Mouse (Mus musculus): ENCODE measurements around the gene Mfsd4a.
A peak's percentile ranks its signal among the peaks of the same experiment; 100 is the strongest.

Mfsd4a gene

DNA sequence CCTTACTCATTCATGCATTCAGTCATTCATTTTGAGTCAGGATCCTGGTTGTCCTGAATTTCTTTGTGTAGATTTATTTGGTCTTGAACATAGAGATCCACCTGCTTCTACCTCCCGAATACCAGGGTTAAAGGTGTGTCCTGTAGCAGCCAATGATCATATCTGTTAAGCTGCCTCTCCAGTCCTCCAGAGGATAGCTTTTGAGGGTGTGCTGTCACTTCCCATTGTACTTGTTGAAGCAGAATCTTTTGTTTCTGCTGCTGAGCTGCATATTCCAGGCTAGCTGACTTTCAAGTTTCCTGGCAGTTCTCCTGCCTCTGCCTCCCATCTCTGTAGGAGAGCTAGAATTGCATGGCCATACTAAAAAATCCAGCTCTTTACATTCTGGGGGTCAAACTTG is 51.2 kb downstream of the Mfsd4a start:
- no peak for DNase-seq (ENCODE audit: low spot score)

DNA sequence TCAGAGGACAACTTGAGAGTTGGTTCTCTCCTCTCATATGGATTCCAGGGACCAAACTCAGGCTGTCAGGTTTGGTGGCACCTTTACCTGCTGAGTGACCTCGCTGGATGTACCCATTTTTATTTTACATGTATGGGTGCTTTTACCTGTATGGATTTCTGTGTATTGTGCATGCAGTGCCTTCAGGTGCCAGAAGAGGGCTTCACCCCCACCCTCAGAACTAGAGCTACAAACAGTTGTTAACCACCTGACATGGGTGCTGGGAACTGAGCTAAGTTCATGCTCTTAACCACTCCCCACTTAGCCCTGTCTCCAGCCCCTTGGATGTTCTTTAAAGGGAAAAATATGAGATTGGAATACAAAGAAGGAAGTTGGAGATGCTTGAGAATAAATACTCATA is 53.1 kb downstream of the Mfsd4a start:
- DNase-seq (ENCODE audit: low spot score), result peak; percentile 47

DNA sequence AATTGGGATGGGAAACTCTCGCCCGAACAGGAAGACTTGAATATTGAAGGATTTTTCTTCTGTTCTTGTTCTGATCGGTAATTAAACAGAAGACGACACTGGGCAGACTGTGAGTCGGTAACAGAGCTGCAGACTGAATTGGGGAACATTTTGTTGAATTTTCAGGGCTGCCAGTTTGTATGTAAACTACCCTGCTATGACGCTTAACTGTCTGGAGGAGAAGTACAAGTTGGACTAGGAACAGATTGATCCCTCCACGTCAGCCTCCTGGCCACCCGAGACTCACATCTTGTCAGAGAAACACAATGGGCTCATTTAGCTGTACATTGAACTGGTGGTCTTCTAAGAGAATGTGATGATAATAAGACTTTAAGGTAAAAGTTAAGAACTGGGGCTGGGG is 55.0 kb downstream of the Mfsd4a start:
- DNase-seq (ENCODE audit: low spot score), result no peak

DNA sequence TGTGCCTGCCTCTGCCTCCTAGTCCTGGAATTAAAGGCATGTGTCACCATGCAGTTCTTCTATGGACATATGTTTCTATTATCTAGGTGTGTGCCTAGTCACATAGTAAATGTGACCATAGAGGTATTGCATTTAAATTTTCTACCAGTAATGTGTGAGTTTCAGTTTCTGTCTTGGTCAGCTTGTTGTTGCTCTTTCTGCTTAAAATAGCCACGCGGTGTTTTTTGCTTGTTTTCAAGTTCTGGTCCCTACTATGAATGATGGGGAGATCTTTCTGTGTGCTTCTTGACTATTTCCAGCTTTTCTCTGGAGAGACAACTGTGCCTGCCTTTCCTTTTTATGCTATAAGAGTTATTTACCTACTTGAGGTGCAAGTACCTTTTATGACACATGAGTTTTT is 56.1 kb downstream of the Mfsd4a start:
- DNase-seq (ENCODE audit: low spot score), result no peak

DNA sequence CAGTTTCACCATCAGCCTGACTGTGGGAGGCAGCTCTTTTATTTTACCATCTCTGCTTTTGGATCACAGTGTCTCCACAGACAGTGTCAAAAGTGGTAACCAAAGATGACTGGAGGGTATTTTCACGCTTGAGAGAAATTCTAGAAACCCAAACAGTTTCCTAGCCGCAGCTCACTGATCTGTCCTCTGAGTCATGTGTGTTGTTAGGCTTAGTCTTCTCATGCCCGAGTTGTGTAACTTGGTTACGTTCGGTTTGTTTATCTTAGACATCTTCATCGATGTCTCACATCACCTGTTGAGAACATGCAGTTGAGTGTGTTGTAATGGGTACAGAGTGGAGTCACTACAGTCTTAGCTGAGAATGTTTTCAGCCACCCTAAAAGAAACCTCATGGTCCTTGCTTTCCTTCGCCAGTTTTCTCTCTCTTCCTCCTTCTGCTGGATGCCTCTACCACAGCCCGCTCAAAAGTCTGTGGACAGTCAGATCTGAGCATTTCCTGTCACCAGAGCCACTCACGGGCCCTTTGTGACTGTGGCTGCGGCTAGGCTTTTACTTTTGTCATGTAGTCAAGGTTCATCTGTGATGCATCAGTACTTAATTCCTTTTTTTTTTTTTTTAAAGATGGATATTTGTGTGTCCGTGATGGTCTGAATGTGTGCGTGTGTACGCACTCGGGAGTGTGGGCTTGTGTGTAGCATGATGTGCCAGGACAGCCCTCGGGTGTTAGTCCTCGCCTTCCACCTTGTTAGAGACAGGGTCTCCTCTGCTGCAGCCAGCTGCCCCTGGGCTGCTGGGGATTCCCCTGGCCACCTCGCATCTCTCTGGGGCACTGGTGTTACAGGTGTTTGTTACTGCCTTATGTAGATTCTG is 57.0 kb downstream of the Mfsd4a start:
- peak; percentile 85 for DNase-seq (ENCODE audit: low spot score)

DNA sequence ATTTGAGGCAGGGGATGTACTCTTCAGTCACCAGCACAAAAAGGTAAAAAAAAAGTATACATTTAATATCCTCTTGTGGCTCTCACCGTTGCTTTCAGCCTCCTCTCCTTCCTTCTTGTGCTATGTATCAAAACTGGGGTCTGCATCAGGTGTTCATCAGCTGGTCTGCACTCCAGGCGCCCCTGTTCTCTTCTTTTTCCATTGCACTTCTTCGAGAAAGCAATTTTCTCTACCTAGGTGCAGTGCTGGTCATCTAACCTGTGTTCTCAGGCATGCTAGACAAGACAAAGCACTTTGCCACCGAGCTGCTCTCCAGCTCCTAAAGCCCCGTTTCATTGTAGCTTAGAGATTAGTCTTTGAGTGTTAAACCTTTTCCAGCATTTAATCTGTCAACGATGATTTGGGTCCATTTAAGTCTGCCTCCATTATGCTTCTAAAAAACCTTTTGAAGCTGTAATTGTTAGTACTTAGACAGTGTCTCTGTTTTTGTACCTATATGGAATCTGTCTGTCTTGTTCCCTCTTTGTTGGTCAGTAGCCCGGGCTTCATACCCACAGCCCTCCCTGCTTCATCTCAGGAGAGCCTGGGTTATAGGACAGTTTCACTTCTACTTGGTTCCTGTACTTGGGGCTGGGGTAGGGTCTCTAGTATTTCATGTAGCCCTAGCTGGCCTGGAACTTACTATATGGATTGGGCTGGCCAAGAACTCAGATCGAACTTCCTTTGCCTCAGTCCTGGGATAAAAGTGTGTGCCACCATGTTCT is 58.8 kb downstream of the Mfsd4a start:
- no peak for DNase-seq (ENCODE audit: low spot score)

DNA sequence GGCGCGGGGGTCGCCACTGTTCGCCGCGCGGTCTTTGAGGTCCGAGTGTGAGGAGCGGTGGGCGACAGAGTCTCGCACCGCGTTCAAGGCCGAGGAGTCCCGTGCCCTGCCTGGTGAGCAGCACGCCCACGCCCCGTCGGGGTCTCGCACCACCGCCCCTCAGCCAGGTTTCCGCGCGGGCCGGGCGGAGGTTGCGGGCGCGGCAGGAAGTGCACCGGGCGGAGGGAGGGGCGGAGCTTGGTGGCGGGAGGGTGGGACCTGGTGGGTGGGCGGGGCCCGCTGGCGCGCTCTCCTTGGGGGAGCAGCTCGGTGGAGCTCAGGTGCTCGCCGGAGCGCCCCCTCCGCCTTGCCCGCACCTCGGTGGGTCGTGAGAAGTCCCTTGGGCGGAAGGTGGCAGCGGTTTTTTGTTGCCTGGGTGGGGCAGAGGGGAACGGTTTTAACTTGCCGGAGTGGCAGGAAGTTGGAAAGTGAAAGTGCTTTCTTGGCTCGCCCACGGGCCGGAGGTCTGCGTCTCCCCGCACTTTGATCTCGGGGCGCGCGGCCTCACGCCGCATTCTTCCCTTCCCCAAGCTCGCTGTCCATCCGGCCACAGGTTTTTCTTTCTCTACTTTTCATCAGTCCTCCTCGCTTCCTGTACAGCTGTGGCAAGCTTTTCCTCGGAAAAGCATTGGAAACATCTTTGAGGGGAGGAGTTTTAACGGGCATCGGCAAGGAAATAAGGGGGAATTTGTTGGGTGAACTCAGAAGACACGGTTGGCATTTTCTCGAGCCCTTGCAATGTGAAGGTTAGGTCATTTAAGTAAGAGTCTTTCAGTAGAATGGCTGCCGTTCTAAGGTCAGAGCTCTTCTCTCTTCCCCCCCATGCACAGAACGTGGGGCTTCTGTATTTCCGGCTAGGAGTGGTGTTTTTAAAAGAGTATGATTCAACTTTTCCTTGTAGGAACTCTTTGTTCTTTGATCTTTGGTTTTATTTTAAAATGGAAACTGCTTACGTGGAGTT is 59.7 kb downstream of the Mfsd4a start:
- DNase-seq (ENCODE audit: low spot score), result peak; percentile 95

DNA sequence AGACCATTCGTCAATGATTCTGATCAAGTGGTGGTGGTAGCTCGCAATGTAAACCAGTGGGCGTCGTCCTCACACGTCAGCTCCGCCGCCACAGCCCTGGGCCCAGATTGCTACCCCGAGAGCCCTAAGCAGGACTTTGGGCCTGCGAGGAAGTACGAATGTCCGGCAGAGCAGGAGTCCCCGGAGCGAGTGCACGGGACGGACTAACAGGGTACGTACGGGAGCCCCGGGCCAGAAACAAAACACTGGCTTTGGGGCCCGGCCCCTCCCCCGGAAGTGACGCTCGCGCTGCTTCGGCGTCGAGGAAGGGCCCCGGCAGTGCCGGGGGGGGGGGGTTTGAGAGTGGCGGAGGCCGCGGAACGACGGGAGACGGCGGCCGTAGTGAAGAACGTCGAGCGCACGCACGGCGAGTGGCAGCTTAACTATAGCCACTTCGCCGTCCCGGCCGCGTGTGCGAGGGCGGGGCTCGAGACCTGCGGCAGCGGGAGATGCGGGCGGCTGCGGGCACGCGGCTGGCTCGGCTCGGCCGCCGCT is 60.5 kb downstream of the Mfsd4a start, which contains the start of gene Elk4:
Elk4 (plus strand) TSS at position 326 of the 534 bp plus-strand sequence.
- DNase-seq (ENCODE audit: low spot score), result peak; percentile 89

DNA sequence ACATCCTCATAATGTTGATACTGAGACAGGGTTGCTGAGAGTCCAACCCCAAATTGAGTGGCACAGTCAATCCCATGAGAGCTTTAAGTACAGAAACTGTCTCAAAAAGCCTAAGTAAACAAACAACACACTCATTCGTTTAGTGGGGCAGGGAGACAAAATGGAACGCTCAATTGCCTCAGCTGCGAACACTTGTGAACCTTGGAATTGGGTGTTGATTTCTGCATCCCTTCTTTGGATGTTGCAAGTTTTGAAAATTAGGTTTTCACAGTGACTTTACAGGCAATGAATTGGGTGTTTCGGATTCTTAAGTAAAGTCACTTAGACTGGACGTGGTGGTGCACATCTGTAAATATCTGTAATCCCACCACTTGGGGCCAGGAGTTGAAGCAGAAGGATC is 61.1 kb downstream of the Mfsd4a start:
- no peak for DNase-seq (ENCODE audit: low spot score)

DNA sequence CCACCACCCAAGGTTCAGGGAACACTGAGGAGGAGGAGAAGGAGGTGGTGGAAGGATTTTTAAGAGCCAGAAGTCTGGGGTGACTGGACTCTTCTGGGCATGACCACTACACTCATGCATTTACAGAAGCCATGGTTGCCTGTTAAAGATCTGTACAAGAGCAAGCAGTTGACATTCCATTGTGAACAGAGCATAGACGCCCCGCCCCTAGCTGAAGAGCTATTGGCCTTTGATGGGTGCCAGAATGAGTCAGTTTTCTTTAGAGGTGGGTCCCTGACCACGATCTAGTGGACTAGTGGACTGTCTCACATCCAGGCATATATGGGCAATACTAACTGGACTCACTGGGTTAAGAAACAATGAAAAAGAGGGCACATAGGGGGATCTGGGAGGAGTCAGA is 61.8 kb downstream of the Mfsd4a start:
- DNase-seq (ENCODE audit: low spot score), result no peak

DNA sequence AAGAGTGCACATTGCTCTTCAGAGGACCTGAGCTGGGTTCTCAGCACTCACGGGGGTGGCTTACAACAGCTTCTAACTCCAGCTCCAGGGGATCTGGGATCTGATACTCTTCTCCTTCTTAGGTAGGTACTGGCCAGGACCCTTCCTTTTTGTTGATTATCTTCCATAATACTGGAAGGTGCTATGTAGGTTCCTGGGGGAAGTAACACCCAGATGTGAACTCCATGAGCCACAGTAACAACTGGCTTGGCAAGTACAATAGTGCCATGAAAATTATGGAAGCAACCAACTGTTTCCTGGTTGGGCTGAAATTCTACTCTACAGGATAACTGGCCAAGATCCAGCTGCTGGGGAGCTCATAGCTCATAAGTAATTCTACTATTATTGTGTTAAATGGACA is 62.4 kb downstream of the Mfsd4a start:
- DNase-seq (ENCODE audit: low spot score), result no peak

DNA sequence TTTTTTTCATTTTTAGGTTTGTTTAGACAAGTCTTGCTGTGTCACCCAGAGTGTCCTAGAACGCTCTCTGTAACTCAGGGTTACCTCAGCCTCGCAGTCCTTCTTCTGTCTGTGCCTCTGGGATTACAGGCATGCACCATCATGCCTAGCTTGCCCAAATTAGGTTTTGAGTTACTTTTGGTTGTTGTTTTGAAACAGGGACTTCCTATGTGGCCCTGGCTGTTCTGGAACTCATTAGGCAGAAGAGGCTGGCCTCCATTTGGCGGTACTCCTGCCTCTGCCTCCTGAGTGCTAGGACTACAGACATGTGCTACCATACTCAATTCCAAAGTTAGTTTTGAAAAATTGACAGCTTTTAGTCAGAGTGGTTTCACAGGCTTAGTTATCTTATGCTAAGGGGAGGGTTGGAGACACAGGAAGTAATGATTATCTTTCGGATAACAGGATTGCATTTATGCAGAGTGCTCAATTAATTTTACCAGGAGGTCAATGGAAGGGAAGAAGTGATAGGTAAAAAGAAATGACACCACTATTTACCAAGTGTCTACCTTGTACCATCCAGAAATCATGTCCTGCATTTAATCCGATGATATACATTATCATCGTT is 63.2 kb downstream of the Mfsd4a start:
- no peak for DNase-seq (ENCODE audit: low spot score)

DNA sequence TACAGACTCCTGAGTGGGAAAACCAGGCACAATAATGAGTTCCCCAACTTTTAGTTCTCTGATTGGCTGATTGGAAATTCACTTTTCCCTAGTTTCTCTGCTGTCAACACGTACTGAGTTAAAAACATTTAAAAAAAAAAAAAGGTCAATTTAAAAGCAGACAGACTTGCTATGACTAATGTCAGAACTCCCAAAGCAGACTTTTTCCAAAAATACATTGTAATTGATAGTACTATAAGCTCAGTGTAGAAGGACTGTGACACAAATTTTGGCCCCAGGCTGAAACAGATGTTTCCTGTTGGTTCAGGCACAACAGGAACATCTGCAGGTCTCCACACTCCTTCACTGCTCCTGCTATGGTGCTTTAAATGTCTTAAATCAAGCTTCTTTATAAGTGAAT is 64.0 kb downstream of the Mfsd4a start:
- DNase-seq (ENCODE audit: low spot score), result no peak

DNA sequence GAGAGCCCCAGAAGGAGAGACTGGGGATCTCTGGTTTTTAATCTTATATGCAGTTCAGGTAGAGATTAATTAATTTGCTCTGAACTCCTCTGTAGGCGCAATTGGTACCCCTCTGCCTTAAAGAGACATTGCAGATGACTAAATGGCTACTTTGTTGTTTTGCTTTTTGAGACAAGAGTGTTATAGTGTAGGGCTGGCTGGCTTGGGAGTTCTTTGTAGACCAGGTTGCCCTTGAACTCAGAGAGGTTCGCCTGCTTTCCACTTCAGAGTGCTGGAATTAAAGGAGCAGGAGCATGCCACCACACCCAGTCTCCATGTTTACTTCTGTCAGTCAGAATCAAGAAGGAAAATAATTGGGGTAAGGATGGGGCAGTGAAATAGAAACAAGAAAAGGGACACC is 64.8 kb downstream of the Mfsd4a start:
- no peak for DNase-seq (ENCODE audit: low spot score)

DNA sequence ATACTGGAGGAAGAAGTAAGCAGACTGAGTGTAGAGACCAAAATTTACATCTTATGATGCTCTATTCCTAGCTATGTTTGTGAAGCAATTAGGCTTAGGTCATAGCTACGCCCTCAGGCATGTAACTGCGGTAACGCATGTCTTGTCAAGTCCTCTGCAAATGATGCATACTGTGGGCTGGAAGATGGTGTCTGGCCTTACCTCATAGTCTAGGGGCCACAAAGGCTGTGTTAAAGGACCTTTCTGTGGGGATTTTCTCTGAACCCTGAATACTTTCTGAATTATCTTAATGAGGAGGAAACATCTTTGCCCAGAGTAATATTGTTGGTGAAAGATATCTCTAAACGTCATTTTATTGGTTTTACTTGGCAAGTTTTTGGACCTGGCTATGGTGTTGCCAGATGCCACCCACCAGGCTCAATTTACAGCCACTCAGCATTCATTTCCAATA is 66.0 kb downstream of the Mfsd4a start:
- DNase-seq (ENCODE audit: low spot score), result no peak

DNA sequence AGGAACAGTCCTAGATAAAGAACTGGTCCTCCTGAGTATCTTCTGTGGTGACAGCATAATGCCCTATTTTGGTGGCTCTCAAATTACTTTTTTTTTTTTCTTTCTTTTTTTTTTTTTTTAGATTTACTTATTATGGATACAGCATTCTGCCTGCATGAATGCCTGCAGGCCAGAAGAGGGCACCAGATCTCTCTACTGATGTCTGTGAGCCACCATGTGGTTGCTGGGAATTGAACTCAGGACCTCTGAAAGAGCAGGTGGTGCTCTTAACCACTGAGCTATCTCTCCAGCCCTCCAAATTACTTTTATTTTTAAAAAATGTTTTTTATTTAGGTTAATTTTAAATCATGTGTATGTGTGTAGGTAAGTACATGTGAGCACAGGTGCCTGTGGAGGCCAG is 67.4 kb downstream of the Mfsd4a start:
- peak; percentile 38 for DNase-seq (ENCODE audit: low spot score)

DNA sequence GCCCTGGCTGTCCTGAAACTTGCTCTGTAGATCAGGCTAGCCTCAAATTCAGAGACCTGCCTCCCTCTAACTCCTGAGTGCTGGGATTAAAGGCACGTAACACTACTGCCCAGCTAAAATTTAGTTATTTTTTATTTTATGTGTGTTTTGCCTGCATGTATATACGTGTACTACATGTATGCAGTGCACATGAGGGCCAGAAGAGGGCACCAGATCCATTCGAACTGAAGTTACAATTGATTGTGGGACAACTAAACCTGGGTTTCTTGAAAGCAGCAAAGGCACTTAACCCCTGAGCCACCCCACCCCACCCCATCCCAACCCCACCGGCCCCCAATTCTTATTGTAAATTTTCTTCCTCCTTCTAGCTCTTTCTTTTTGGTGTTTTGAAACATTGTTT is 72.8 kb downstream of the Mfsd4a start:
- peak; percentile 68 for DNase-seq (ENCODE audit: low spot score)

DNA sequence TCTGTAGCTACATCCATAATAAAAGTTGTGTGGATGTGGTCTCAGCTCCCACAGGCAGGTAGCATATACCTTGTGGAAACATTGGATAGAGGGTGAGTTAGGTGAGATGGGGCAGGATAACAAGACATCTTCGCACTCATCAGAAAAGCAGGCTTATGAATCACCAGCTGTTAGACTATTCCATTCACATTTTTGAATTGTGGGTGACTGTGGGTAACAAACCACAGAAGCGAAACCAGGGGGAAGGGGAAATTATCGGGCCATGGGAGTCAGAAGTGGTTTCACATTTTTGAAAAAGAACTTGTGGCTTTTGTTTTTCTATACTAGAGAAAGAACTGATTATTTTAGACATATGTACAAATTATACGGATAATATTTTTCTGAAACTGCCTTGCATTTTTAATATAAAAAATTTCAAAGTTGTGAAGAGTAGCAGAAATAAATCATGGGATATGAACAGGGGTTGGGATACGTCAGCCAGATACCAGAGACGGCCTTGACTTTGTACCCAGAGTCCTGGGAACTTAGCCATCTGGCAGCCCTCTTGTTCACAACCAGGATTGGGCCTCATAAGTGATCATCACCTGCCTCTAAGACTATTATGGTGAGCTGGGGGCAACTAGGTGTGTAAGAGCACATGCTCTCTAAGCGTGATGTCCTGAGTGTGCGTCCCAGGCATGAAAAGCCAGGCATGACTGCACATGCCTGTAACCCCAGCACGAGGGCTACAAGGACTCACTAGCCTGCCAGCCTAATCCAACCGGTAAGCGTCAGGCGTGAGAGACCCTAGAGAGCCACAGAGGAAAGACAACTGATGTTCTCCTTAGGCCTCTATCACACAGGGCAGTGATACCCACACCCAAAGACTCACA is 74.5 kb downstream of the Mfsd4a start:
- no peak for DNase-seq (ENCODE audit: low spot score)

DNA sequence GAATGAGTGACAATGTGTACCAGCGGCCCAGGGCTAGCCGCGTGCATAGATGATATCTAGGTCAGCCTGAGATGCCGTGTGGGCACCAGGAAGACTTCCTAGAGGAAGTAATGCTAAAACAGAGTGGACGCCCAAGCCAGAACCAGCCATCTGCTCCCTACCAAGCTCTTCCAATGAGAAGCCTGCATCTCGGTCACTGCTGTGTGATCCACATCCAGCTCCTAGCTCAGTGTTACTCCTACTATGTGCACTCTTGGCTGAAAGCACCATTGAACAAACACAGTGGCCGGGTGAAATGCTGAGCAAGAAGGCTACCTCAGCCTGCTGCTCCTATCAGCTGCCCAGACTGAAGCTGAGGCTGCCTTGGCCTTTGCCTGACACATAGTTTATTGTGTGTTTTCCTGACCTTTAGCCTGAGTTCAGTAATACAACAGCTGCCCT is 75.3 kb downstream of the Mfsd4a start:
- no peak for DNase-seq (ENCODE audit: low spot score)

DNA sequence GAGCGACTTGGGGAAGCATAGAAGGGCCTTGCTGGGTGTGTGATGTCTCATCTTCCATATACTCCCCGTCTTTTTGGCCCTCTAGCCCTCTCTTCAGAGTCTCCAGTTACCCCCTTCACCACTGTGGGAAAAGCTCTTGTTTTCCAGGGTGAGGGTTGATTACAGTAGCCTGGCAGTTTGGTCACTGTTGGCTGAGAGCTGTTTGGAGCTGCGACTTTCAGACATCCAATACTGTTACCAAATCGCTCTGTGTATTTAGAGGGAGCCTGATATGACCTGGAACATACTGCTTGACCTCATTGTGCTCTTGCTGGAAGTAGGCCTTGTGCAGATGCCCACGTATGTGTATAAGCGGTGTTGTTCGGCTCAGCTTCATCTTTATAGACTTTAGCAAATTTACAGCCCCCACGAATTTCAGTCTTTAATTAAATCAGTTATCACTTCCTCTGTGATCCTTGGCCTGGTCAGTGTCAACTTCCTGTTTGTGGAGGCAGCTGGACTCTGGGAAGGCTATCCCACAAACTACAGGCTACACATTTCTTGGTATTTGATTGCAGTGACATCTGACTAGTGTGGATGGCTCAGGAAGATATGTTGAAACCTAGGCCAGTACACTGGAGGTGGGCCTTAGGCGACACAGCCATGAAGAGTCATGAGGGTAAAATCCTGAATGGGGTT is 77.6 kb downstream of the Mfsd4a start:
- no peak for DNase-seq (ENCODE audit: low spot score)
